Mouse (Mus musculus): ENCODE results near the gene Gys2. TPM values are rescaled to one million over a fixed set of nuclear protein-coding genes. Genes with fewer than 3 reads are reported as not detected.
A peak's percentile ranks its signal among the peaks of the same experiment; 100 is the strongest.
"Not testable (repeated sequence)": the region's sequence is repeated elsewhere in the genome, so short reads cannot be mapped to it uniquely, and the experiment has no call there.

Gene Gys2
- not detected in 2 replicates for polyA plus RNA-seq (2012; rRNA removed)

GRCm38 (mm10) chr6:142472801-142473203 lies at the start of gene Gys2:
Gene Gys2 (minus strand): TSS chr6:142473109.
- no peaks in the 10 kb centered on the region for H3K27me3 ChIP-seq (ENCODE audit: control insufficient read depth, insufficient read depth, low read length)
- WGBS = 64% methylated on average over 4 of the region's 4 CpGs
- H3K4me1 ChIP-seq (ENCODE audit: control insufficient read depth, insufficient read depth, insufficient read length, low read length) = no peaks in the 10 kb centered on the region
- no peak for TF ChIP-seq CTCF (IDR thresholded peaks at IDR 0.05; ENCODE audit: extremely low read depth, insufficient read length, insufficient replicate concordance, low read depth, low read length)
- TF ChIP-seq POLR2A (IDR thresholded peaks at IDR 0.05; ENCODE audit: low read depth, low read length) = no peak
- no peak within 1 kb of the TSS for H3K27ac ChIP-seq (ENCODE audit: insufficient read depth, low read depth, low read length)
- no peaks in the 10 kb centered on the region for H3K36me3 ChIP-seq (ENCODE audit: control insufficient read depth, insufficient read depth, low read length)
- no peak within 1 kb of the TSS for H3K4me3 ChIP-seq (ENCODE audit: low read depth, low read length)

GRCm38 (mm10) chr6:142521591-142522110 lies 48.7 kb upstream of the Gys2 start:
- Histone ChIP-seq H3K4me1 (ENCODE audit: control insufficient read depth, insufficient read depth, insufficient read length, low read length) (no peaks in the 10 kb centered on the region), H3K27ac (ENCODE audit: insufficient read depth, low read depth, low read length) (no peak overlapping the region)
- WGBS = 80% methylated on average over 12 of the region's 12 CpGs

GRCm38 (mm10) chr6:142519110-142519509 lies 46.2 kb upstream of the Gys2 start:
- Histone ChIP-seq H3K4me3 (ENCODE audit: low read depth, low read length) (no peak overlapping the region), H3K27me3 (ENCODE audit: control insufficient read depth, insufficient read depth, low read length) (no peaks in the 10 kb centered on the region), H3K36me3 (ENCODE audit: control insufficient read depth, insufficient read depth, low read length) (no peaks in the 10 kb centered on the region), H3K27ac (ENCODE audit: insufficient read depth, low read depth, low read length) (no peak overlapping the region), H3K4me1 (ENCODE audit: control insufficient read depth, insufficient read depth, insufficient read length, low read length) (no peaks in the 10 kb centered on the region)
- TF ChIP-seq CTCF (IDR thresholded peaks at IDR 0.05; ENCODE audit: extremely low read depth, insufficient read length, insufficient replicate concordance, low read depth, low read length) (peak; percentile 46; the same call in 1 of the 2 replicates), POLR2A (IDR thresholded peaks at IDR 0.05; ENCODE audit: low read depth, low read length) (no peak)
- WGBS = 11% methylated on average over 6 of the region's 6 CpGs

More at GRCm38 (mm10) chr6:142521591-142522110, 48.7 kb upstream of the Gys2 start:
- H3K4me3 ChIP-seq (ENCODE audit: low read depth, low read length) = no peak overlapping the region
- H3K36me3 ChIP-seq (ENCODE audit: control insufficient read depth, insufficient read depth, low read length) = no peaks in the 10 kb centered on the region
- no peaks in the 10 kb centered on the region for H3K27me3 ChIP-seq (ENCODE audit: control insufficient read depth, insufficient read depth, low read length)
- TF ChIP-seq POLR2A (IDR thresholded peaks at IDR 0.05; ENCODE audit: low read depth, low read length) = no peak
- TF ChIP-seq CTCF (IDR thresholded peaks at IDR 0.05; ENCODE audit: extremely low read depth, insufficient read length, insufficient replicate concordance, low read depth, low read length) = no peak

- 58% methylated on average over 9 of the region's 9 CpGs for WGBS
- not testable (repeated sequence) for H3K36me3 ChIP-seq (ENCODE audit: control insufficient read depth, insufficient read depth, low read length); H3K4me1 ChIP-seq (ENCODE audit: control insufficient read depth, insufficient read depth, insufficient read length, low read length); H3K27ac ChIP-seq (ENCODE audit: insufficient read depth, low read depth, low read length); H3K4me3 ChIP-seq (ENCODE audit: low read depth, low read length); H3K27me3 ChIP-seq (ENCODE audit: control insufficient read depth, insufficient read depth, low read length)
These were observed 42.5 kb upstream of the Gys2 start for GRCm38 (mm10) chr6:142515379-142515778.

GRCm38 (mm10) chr6:142514912-142515311 lies 42.0 kb upstream of the Gys2 start:
- no peaks in the 10 kb centered on the region for H3K27me3 ChIP-seq (ENCODE audit: control insufficient read depth, insufficient read depth, low read length)
- no peaks in the 10 kb centered on the region for H3K4me1 ChIP-seq (ENCODE audit: control insufficient read depth, insufficient read depth, insufficient read length, low read length)
- H3K36me3 ChIP-seq (ENCODE audit: control insufficient read depth, insufficient read depth, low read length) = no peaks in the 10 kb centered on the region
- TF ChIP-seq POLR2A (IDR thresholded peaks at IDR 0.05; ENCODE audit: low read depth, low read length) (no peak), CTCF (IDR thresholded peaks at IDR 0.05; ENCODE audit: extremely low read depth, insufficient read length, insufficient replicate concordance, low read depth, low read length) (no peak)
- 6% methylated on average over 10 of the region's 10 CpGs for WGBS
- H3K4me3 ChIP-seq (ENCODE audit: low read depth, low read length) = no peak overlapping the region
- no peak overlapping the region for H3K27ac ChIP-seq (ENCODE audit: insufficient read depth, low read depth, low read length)

GRCm38 (mm10) chr6:142512902-142513301 lies 40.0 kb upstream of the Gys2 start:
- no peaks in the 10 kb centered on the region for H3K36me3 ChIP-seq (ENCODE audit: control insufficient read depth, insufficient read depth, low read length)
- H3K4me3 ChIP-seq (ENCODE audit: low read depth, low read length) = no peak overlapping the region
- H3K27ac ChIP-seq (ENCODE audit: insufficient read depth, low read depth, low read length) = no peak overlapping the region
- 31% methylated on average over 3 of the region's 3 CpGs for WGBS
- H3K4me1 ChIP-seq (ENCODE audit: control insufficient read depth, insufficient read depth, insufficient read length, low read length) = no peaks in the 10 kb centered on the region
- H3K27me3 ChIP-seq (ENCODE audit: control insufficient read depth, insufficient read depth, low read length) = no peaks in the 10 kb centered on the region
- no peak for TF ChIP-seq CTCF (IDR thresholded peaks at IDR 0.05; ENCODE audit: extremely low read depth, insufficient read length, insufficient replicate concordance, low read depth, low read length)
- no peak for TF ChIP-seq POLR2A (IDR thresholded peaks at IDR 0.05; ENCODE audit: low read depth, low read length)

- WGBS = 30% methylated on average over 12 of the region's 12 CpGs
- Histone ChIP-seq H3K4me1 (ENCODE audit: control insufficient read depth, insufficient read depth, insufficient read length, low read length) (peaks cover 3% of the 10 kb centered on the region; the same call in 1 of the 2 replicates), H3K27ac (ENCODE audit: insufficient read depth, low read depth, low read length) (no peak overlapping the region), H3K27me3 (ENCODE audit: control insufficient read depth, insufficient read depth, low read length) (no peaks in the 10 kb centered on the region; the same call in 1 of the 2 replicates), H3K36me3 (ENCODE audit: control insufficient read depth, insufficient read depth, low read length) (no peaks in the 10 kb centered on the region), H3K4me3 (ENCODE audit: low read depth, low read length) (no peak overlapping the region)
- no peak for TF ChIP-seq CTCF (IDR thresholded peaks at IDR 0.05; ENCODE audit: extremely low read depth, insufficient read length, insufficient replicate concordance, low read depth, low read length)
- no peak for TF ChIP-seq POLR2A (IDR thresholded peaks at IDR 0.05; ENCODE audit: low read depth, low read length)
These were observed 38.7 kb upstream of the Gys2 start for GRCm38 (mm10) chr6:142511516-142512135.
